Mouse (Mus musculus) layer of hippocampus, adult 11-12 months (tissue): ENCODE measurements around the gene Lcp2.

Source experiments
- DNase-seq: peaks from one replicate; pipeline ENCODE4 v3.0.0; 2022; ENCODE audit warnings: low spot score

Gene Lcp2

DNA sequence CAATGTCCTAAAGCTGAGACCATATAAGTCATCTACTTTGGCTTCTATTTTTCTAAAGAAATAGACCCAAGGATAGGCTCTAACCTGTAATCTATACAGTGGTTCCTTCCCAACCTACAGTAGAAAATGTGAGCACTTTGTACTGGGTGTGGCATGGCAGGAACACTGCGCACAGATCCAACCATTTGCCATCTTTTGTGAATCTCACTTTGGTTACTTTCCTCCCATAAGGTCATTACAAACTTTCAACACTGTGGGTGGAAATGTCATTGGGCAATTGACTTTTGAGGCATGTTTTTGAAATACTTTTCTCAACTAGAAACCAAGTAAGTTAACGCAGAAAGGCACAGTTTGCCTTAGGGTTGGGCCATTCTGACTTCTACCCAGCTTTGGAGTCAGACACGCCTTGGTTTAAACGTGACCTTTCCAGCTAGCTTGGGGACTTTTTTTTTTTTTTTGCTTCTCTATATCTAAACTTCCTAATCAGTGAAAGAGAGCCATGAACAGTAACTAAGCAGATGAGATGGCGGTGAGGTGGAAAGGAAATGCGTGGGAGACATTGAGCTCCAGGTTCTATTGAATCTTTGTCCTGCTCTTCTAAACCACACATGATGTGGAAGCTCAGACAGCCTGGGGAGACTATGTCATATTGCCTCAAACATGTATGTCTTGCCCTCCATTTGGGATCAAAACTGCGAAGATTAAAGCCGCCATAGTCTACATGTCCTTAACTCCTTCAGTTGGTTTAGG, 1.8 kb downstream of the Lcp2 start:
- DNase-seq = no peak

DNA sequence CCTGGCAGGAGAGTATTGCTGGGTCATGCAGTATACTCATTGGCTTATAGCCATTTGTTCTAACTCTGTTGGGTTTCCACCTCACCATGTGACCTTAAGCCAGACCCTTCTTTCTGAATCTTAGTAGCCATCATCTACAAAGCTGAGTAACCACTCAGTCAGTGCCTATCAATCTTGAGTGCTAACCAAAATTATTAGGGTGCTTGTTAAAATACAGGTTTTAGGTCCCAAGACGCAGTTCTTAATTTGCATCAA, 2.3 kb downstream of the Lcp2 start:
- DNase-seq = no peak

DNA sequence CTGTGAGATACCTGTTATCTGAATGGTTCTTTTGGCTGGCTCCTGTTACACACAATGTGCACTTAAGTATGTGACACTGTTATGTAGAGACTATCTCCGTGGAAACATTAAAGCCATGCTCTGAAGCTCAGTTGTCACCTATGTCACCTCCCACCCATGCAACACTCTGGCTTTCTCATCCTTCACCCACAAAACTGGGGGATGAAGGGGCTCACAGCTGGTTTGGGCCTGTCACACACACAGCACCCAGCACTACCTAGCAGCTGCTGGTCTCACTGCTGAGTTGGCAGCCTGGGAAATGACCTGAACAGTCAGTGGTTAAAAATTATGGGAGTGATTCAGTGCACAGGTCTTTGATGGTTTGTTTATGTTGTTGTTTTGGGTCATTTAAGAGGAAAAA, 3.3 kb downstream of the Lcp2 start:
- no peak for DNase-seq

DNA sequence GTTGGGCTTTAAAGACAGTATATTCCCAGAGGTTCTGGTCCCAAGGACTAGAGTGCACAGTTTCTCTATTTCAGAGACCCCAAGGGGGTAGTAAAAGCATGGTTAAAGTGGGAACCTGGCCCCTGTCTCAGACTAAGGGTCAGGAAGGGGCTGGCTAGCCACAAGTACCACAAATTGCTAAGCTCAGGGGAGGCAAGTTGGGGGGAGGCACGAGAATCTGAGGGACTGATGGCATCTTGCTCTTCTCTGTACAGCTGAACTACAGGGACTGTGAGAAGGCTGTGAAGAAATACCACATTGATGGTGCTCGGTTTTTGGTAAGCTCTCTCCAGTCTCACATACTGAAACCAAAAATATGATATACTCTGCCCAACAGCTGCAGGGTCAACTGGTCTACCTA, 3.9 kb downstream of the Lcp2 start:
- DNase-seq = no peak

DNA sequence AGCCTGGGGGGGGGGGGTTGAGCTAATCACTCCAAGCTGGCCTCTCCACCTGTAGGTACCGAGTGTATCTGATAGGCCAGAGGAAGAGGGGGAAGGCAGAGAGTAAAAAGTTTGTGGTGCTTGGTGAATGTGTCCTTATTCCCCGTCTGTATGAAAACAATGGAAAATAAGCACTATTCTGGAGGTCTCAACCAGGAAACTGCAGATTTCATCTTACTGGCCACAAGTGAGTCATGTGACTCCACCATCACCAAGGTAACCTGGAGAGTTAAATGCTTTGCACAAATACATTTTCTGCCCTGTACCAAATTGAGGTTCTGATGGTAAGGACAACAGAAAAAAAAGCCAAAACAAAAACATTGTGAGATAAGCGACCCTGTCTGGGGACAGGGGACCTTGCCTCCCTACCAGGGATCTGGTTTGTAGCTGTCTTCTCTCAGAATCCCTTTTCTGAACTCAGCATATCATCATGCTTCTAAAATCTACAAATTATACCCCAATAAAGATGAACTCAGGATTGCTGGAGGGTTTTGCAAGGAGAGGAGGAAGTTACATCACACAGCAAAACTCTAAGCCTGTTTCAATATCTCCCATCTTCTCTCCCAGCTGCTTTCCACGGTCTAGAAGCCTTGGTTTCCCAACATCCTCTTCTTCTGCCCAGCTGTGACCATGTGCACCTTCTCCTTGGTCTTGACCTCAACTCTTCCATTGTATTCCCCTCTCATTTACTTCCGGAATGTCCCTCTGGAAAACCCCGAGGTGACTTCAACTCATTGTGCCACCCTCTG, 6.5 kb downstream of the Lcp2 start:
- DNase-seq = no peak

DNA sequence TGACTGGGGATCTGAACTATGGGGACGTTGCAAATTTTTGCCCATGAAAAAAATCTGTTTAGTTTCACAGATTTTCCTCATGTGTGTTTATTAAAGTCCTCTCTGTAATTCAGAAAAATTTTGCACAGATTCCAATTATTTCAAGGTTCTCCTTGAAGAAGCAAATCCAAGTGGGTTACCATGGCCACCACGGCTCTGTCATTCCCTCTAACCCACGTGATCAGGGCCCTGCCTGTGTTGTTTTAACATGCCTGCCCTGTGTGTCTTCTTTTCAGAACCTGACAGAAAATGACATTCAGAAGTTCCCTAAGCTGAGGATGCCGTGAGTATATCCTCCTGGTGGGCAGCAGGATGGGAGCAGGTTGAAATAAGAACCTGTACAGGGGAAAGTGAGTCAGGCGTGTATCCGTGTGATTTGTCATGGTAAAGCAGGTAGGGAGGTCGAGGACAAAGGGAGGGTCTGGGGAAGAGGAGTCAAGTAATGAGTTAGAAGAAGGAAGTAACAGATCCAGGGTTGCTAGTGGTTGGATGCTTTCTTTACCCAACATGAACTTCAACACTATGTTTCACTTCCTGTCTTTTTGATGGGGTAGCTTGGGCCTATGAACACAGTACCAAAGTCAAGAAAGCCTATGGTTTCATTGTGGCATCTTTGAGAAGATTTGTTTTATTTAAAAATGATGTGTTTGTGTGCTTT, 7.5 kb downstream of the Lcp2 start:
- DNase-seq = no peak

DNA sequence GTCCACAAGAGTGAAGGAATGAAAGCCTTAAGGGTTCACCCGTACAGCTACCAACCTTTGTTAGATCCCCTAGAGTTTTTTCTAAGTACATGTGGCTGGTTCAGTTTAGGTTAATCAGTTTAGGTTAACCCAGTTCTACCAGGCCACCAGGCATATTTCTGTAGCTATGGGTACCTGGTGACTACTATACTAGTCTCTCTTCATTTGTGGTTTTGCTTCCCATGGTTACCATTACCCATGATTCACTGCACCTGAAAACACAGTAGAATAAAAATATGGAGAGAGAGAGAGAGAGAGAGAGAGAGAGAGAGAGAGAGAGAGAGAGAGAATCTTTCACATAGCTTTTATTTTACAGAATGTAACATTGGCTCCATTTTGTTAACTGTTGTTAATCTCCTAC, 10.0 kb downstream of the Lcp2 start:
- no peak for DNase-seq

DNA sequence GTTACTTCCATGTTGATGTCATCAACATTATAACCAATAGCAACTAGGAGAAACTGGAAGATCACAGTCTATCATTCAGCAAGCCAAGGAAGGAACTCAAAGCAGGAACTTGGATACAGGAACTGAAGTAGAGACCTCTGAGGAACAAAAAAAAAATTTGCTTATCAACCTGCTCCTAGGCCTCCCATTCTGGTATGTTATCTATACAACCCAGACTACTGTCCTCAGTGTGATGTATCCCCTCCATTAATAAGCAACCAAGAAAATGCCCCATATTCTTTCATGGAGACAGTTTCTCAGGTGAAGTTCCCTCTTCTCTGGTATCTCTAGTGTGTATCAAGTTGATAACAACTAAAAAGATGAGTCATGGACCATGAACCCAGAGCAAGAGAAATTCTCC, 11.6 kb downstream of the Lcp2 start:
- no peak for DNase-seq

DNA sequence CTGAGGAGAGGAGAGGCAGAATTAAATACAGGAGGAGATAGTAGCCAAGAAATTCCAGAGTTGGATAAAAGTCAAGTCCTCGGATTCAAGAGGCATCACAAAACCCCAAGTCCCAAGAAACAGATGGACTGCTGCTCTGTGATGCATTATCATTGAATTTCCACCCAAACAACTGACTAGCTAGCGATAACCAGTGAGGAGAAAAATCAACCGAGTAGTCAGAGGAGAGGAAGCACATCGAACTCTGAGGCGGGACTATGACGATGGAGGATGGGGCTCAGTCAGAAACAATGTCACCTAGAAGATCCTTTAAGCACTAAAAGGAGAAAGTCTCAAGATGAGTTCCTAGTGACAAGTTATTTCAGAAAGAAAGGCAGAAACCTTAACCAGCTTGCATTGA, 12.2 kb downstream of the Lcp2 start:
- no peak for DNase-seq

DNA sequence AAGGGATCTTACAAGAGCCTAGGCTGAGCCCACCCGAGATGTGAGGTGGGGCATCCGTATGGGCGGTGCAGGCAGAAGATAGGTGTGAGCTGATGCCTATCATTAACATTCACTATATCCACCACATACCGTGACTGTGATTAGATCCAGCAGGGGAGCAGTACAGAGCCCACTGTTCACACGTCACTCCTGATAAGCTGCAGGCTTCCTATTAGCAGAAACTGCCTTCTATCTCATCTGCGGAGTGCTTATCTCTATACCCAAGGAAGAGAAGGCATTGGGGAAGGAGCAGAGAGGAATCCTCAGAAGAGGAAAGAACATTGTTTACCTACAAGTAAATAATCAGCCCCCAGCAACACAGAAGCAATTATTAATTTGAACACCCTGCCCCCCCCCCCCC, 15.0 kb downstream of the Lcp2 start:
- no peak for DNase-seq

DNA sequence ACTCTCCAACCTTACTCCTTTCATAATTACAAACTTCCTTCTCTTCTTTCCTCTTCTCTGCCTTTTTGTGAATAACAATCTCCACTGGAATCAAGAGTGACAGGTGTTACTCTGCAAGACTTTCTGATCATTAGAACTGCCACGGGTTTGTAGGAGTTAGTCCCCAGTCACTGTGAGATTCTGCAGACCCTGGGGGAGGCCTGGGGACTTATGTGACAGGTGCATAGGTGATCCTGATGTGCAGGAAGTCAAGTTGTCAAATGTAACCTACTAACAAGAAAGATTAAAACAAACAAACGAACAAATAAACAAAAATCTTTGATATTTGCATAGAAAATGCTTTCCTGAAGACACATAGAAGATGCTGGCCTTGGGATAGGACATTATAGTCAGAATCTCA, 16.5 kb downstream of the Lcp2 start:
- no peak for DNase-seq

DNA sequence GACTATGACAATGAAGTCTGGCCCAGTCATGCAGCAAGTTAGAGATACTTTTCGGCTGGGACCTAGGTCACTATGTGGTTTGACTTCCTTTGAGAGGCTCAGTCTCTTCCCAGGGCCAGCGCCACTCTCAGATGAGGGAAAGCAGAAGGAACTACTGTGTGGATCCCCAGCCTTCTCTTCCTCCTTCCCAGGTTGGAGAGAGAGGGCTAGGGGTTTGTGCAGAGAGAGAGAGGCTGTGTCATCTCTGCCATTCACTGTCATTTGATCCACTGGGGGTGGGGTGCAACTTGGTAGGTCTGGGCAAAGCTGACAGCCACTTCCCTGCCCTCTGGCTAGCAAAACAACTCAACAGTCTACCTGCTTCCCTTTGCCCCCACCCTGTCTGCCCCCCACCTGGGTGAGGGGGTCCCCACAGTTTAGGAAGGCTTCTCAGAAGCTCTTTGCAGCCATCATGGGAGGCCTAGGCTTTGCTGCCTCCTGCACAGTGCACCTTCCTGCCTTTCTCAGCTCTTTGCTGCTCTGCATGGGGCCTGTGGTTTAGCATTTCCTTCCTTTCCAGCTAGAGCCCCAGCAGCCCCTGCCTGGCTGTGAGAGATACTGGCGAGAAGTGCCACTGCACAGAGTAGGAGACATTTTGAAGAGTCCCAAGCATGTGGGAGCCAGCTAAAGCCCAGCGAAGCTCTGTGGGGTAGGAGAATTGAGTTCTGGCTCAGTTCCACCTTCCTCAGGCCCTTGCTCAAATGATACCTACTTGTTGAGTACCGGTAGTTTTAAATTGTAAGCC, 17.2 kb downstream of the Lcp2 start:
- DNase-seq = no peak

DNA sequence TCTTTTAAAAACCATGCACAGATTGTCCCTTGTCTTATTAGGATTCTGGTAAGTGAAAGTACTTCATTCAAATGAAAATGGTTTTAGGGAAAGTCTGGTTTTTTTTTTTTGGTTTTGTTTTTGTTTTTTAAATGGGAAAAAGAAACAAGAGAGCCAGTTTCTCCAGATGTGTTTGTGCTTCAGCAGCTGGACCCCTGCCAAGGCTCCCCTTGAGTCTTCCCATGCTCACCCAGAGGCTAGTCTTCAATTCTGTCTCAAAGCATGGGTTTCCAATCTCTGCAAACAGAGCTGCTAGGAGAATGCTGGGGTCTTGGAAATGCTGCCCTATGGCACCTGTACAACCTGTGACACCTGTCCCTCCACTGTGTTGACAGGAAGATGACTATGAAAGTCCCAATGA, 23.9 kb downstream of the Lcp2 start:
- no peak for DNase-seq

DNA sequence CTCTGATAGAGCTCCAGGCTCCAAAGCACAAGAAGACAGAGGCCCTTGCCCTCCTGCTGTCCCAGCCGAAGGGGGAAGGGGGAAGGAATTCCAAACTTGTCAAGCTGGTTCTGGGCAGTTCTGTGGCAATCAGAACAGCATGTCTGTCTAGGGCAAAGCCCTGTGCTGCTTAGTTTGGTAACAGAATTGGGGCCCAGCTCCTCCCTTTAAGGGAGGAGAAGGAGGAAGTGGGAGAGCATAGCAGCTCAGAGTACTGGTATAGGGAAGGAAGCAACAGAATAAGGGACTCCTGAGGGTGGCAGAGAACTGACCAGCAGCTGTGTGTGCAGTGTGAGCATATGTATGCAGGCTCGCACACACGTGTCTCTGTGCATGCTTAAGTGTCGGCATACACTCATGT, 25.6 kb downstream of the Lcp2 start:
- DNase-seq = peak; percentile 22

DNA sequence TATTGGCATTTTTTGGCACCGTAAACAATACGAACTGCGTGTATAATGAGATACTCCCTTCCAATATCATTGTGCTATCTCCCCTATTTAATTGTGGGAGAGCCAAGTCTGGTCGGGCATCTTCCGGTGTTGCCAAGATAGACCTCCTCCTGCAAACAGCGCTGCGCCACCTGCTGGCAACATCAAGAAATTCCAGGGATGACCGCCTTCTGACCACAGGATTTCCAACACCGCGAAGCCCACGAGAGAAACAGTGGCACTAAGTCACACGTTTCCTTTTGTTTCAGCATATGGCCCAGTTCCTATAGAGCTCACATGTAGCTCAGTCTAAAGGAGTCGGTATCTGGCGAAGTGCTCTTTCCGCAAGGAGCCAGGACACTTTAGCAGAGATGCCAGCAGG, 27.1 kb downstream of the Lcp2 start:
- peak; percentile 35 for DNase-seq

DNA sequence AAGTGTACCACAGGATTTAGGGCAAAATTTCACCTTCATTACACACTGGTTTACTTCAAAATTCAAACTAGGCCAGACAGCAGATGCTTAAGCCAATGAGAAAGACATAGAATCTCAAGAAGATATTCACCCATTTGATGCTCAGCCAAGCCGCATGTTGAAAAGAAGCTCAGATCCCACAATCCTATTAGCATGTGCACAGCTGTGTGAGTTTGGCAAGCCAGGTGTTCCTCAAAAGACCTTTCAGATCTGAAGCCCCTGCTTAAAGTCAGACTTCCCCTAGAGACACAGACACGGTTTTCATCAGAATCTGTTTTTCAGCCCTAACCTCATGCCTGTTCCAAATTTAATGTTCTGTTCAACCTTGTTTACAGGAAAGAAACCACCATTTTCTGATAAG, 31.1 kb downstream of the Lcp2 start:
- no peak for DNase-seq

DNA sequence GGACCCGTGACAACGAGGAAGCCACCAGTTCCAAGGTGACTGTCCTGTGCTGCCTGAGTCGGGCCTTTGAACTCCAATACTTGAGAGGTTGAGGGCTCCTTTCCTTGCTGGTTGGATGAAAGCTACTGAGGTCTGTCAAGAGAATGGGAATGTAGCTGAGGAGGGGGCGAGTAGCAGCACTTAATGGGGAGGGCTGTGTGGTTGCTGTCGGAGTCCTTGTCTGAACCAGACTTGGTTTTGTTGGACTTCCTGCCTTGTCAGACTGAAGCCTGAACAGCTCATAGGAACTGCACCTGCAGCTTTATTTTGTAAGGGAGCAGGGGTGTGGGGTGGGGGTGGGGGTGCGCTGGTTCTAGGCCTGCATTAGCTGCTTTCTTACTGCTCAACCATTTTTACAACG, 31.9 kb downstream of the Lcp2 start:
- DNase-seq = no peak

DNA sequence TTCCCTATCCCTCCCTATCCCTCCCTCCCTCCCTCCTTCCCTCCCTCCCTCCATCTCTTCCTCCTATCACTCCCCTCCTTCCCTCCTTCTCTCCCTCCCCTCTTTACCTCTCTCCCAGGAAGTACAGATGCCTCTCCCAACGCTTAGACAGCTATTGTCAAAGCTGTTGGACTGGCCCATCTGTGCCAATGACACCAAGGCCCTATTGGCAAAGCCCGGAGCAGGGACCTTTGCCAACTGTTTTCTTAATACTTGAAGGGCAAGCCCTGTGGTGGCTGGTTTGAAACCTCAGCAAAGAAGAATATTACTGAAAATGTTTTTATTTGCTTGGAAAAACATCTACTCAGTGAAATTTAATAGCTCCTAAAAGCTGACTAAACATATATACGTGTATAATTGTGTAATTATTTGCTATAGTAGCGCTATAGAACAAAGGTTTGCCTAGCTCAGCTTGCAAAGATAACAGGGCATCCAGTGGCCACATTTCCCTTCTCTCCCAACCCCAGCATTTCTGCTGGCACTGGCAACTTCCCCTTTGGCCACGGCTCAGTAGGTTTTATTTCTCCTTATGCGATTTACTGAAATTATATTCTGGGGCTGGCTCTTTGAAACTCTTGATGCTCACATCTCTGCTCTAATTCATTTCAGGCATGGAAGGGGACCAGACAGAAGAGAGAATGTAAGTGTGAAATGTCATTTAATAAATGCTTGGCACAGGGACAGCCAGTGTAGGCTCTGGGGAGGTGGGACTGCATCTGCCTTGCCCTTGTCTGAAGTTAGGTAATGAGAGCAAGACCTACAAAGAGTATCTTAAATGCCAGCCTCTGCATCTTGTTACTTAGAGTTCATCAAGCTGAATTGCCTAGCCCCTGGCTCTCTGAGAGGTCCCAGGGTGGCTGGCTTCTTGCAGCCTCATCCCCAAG, 33.1 kb downstream of the Lcp2 start:
- DNase-seq = no peak

DNA sequence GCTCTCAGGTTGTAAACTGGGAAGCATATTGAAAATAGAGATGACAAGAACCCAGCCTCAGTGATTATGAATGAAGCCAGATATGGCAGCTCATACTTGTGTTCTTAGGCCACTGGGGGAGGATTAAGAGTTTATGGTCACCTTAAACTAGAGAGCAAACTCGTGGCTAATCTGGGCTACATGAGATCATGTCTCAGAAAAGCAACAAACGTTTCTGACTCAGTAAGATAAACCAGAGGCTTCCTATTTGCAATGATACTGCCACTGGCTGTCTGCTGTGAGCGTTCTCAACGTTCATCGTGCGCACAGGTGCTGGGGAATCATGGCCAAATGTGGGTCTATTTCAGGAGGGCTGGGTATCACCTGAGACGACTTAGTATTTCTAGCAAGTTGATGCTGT, 37.1 kb downstream of the Lcp2 start:
- no peak for DNase-seq

DNA sequence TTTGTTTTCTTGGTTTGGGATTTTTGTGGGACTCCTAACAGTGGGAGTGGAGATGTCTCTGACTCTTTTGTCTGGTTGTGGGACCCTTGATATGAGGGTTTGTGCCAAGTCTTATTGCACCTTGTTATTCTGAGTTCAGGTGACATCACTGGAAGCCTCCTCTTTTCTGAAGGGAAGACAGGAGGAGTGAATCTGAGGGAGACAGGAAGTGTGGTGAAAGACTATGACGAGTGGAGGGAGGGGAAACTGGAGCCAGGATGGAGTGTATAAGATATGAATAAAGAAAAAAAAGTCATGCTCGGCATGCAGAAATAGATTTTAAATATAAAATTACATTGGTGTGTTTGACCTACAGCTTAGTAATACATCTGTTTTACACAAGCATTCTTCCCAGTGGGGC, 37.9 kb downstream of the Lcp2 start:
- DNase-seq = no peak

DNA sequence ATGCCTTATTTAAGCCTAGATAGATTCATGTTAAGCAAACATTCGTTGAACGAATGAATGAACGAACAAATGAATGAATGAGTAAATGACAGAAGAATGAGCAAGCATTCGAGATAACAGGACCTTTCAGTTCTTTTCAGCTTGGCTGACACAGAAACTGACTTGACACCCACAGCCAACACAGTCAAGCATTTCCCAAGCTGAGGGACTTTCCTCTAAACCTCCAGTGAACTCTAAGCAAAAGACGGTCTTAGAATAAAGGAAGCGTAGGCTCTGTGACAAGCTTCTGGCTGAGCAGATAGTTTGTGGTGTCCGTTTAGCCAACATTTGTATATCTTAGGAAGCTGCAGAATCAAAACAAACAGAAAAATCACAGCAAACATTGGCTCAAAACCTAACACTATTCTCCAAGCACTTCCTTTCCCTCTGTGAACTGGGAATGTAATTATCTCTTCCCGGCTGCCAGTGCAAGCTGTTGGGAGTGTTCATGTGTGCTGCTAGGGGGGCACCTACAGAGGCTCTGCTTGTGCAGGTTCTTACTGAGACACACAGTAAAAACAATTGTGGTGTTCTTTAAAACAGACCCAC, 39.5 kb downstream of the Lcp2 start:
- DNase-seq = no peak
